Mouse (Mus musculus) spleen, postnatal 14 days (tissue): ENCODE measurements around the gene Dhrs4.

Source experiments
- DNase-seq, 2 experiments: peaks; one replicate each; pipeline ENCODE4 v3.0.0; 2021 to 2022; ENCODE audit warnings: low spot score in 2 of 2

Gene Dhrs4

DNA sequence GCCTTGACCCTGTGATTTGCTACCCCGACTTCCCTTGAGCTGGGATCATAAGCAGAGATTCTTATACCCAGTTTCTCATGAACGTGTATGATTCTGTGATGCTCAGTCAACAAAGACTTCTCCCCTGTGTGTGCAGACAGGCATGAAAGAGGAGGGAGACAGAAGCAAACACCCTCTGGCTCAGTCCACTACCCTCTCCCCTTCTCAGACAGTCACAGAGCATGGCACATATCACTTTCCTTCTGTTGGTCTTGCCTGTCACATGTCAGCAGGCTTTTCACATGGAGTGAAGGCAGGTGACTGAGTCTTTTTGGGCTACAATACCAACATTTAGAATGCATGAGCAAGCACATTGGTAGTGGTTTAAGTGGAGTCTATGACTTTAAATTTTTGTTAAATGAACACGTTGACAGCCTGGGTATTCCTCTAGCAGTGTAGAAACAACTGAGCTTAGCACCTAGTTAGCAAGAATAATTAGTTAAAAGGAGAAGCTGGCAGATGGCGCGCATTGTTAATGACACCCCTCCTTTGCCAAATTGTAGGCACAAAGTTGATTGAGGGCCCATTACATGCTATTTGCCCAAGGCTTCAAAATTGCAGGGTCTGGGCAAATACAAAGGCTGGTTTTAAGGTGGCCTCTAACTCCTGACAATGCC, 6.0 kb downstream of the Dhrs4 start:
- no peak for DNase-seq

DNA sequence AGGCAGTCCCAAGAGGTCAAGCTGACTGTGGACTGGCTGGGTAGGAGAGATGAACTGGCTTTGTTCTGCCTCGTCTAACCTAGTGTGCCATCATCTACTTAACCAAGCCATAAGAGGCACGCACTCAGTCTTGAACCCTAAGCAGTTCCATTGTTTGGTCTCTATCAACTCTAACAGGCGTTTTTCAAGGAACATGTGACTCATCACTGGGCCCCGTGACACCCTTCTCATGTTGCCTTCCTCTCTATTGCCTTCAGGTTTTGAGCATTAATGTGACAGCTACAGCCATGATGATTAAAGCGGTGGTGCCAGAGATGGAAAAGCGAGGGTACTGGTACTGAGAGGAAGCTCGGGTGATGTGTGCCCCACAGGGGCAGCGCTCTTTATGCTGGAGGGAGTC, 8.3 kb downstream of the Dhrs4 start:
- no peak for DNase-seq

DNA sequence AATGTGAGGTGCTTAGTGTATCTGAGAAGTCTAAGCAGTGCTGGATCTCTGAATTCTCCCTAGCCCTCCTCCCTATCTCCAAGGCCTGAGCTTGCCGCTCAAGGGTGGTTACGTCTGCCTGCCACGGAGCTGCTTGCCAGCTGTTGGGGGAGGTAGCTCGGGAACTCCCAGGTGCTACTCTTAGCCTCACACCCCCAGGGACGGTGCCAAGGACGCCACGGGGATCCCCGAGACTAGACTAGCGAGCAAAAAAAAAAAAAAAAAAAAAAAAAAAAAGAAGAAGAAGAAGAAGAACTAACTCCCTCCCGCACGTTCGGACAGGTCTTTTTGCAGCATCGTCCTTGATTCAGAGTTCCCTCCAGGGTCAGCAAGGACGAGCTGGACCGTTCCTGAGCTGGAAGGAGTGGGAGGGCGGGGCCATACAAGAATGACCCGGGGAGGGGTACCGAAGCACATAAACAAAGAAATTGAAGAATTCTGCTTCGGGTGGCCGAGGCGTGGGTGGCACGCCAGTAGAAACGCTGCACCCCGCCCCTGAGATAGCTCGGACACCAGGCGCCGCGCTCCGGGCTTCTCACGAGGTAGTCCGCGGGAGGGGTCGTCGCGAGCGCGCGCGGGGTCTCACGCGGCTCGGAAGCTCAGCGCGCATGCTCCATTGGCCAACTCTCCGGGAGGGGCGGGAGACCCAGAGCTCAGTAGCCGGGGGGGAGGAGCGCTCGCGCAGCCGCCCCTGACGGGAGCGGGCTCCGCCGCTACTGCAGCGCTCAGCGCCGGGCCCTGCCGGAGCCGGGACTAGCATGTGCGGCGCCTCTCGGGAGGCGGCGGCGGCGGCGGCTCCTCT, 12.0 kb downstream of the Dhrs4 start, which contains the start of gene Carmil3:
Carmil3 (plus strand) TSS at position 291 of the 841 bp plus-strand sequence.
- peak in 1 of 2 experiments; percentile 24 for DNase-seq

DNA sequence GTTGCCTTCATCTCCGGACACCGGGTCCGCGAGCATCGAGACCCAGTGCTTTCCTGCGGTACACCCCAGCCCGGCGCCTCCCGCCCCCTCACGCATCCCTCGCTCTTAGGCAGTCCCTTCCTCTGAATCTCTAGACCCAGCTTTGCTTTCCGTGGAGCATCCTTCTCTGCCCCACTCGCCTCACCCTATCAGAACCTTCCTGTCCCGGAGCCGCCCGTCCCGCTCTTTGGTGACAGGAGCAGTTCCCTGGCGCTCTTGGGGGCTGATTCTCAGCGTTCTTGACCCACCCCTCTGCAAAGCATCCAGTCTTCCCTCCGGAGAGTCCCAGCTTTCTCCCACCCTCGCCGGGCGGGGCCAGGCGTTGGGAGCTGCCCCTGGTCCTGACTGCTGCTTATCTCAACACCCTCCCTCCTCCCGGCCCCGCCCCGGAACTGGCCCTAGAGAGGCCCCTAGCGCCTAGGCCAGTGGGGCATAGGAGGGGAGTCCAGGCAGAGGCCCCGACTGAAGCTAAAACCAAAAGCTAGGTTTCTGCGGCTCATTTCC, 12.8 kb downstream of the Dhrs4 start:
- DNase-seq: peak; percentile 35 to 51

DNA sequence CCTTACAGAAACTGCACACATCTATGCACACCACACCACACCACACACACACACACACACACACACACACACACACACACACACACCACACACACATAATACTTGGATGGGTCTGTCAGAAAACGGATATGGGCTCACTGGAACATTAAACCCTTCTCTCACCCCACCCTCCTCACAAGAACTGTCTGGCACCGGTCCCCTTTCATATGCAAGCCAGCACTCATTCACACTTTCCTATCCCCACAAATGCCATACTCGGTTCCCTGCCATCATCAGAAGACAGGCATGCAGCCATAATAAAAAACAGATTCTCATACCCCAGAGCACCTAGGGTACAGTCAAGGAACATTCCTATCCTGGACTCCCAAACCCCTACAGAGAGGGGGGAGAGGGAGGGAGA, 13.5 kb downstream of the Dhrs4 start:
- no peak for DNase-seq

DNA sequence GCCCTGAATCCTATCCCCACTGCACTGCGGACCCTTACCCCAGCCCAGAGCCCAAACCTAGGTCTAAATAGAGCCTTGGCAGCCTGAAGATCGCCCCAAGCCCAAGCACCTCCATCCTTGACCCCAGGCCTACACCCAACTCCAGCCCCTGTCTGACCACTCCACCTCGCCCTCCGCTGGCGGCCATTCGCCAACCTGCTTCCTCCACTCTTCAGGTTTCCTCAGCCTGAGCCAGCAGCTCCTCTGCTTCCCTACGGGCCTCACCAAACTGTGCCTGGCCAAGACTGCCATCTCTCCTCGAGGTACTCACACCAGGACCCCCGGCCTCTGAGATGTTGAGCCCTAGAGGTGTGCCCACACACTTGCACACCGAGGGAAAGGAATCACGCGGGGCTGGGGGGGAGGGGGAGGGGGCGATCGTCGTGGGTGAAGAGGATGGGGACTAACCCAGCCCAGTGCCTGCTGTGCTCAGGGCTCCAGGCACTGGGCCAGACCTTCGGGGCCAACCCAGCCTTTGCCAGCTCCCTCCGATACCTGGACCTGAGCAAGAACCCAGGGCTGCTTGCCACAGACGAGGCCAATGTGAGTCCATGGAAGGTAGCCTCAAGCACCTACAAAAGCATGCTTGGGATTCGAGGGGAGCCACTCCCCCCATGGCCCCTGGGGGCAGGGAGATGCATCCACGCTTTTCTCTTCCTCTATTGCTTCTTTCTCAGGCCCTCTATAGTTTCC, 17.1 kb downstream of the Dhrs4 start:
- DNase-seq: no peak

DNA sequence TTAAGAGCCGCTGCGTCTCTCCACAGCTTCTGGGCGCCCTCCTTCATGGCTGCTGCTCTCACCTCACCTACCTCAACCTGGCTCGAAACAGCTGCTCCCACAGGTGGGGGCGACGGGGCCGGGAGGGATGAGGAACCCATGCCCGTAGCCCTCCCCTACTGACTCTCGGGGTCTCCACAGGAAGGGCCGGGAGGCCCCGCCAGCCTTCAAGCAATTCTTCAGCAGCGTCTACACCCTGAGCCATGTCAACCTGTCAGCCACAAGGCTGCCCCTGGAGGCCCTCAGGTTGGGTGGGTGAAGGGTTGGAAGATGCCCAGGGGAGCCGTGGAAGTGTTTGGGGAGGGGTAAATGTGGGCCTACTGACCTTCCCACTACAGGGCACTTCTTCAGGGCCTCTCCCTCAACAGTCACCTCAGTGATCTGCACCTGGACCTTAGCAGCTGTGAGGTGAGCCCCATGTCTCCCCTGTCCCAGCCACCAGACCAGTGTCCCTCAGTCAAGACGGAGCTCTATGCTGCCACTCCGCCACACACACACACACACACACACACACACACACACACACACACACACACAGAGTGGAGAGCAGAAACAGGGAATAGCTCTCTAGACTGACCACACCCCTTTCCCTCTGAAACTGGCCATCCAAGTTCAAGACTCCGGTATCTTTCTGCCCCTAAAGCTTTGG, 18.3 kb downstream of the Dhrs4 start:
- DNase-seq: no peak

DNA sequence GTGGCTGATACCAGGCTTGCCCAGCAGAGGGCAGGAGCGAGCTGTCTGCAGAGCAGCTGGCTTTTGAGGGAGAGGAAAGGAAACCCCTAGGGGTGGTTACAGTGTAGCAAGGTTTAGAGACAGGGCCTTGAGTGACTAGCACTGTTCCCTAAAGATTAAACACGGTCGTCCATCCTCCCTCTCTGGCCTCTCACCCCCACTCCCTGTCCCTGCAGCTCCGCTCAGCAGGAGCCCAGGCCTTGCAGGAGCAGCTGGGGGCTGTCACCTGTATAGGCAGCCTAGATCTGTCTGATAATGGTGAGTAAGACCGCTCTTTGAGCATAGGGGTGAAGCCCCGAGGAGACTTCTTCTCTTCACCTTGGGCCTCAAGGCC, 18.9 kb downstream of the Dhrs4 start:
- DNase-seq: peak; percentile 77 to 90

DNA sequence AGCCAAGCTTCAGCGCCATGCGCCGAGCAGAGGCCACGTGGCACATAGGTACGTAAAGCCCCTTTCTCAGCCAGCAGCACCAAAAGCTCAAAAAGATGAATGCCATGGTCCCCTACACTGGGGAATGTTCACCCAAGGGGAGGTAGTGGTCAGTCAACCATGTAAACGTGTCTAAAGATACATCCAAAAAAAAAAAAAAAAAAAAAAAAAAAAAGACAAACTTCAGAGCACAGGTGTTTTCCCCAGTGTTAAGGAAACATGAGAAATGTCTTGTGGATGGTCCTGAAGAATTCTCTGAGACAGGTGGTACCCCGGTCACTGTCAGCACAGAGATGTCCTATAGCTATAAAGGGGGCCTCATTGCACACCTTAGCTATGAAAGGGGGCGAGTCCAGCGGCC, 27.1 kb downstream of the Dhrs4 start:
- DNase-seq: no peak

DNA sequence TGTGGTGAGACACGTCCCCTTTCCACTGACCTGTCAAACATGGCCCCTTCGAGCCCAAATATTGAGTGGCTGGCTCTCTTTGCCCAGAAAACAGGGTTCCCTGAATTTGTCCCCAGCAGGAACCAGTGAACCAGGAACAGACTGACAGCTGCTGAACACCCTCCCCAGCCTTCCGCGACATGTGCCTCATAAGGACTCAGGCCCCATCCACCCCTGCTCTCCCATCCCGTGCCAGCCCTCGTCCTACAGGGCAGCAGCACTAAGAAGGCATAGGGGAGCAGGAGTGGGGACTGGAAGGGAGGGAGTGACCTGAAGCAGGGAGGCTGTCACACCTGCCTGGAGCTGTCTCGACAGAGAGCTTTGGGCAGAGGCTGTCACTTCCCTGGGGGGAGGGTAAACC, 29.2 kb downstream of the Dhrs4 start:
- DNase-seq: no peak

DNA sequence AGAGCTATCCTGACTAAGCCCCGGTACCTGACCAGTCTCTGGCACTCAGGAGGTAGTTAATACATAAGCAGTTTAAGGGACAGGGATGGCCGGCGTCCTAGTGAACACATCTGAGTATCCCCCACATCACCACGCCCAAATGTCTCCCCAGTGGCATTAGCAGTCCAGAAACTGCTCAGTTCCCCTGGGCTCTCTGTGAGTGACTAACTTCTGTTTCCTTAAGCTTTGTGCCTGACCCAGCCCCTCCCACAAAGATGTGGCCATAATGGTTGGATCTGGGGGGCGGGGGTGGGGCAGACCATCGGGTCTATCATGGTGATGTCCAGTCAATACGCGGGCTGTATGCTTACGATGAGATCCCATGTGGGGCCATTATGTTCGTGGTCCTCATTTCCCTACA, 31.0 kb downstream of the Dhrs4 start:
- DNase-seq: no peak

DNA sequence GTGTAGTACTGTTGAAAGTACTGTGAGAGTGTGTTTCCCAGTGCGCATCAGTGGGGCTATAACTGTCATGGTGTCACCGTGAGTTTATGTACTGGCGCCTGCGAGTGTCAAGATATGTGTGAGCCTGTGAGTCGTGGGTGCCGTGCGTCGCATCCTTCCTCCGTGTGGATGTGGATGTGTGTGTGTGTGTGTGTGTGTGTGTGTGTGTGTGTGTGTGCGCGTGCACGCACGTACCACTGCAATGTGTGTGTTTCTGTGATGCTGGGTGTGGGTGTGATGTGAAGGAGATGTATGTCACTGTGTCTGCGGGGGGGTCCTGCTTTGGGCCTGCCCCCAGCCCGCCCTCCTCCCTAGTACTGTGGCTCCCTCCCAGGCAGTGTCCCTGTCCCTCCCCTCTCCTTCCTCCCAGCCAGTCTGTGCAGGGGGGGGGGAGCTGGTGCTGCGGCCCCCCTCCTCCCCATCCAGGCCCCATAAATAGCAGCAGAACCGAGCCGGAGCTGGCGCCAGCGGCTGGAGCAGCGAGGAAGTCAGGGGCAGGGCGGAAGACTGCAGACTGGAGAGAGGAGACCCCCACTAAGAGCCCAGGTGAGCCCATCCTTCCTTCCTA, 31.7 kb downstream of the Dhrs4 start, which contains the start of gene Cpne6:
Cpne6 (plus strand) TSS at position 321 of the 607 bp plus-strand sequence.
- DNase-seq: no peak

DNA sequence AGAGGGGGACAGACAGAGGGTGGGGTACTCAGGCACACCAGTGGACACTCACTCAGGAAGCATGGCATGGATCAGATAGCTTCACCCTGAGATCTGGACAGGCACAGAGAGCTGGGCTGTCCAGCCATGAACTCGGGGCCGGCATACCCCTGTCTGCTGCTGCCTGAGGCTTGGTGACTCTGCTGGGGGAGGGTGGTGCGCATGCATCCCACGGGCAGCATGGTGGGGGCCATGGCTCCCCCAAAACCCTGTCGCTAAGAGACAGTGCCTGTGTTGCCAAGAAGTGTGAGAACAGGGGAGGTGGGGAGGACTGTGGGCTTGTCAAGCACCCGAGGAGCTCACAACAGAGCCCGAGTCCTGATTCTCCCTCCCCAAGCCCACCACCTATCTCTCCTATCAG, 32.5 kb downstream of the Dhrs4 start:
- no peak for DNase-seq

DNA sequence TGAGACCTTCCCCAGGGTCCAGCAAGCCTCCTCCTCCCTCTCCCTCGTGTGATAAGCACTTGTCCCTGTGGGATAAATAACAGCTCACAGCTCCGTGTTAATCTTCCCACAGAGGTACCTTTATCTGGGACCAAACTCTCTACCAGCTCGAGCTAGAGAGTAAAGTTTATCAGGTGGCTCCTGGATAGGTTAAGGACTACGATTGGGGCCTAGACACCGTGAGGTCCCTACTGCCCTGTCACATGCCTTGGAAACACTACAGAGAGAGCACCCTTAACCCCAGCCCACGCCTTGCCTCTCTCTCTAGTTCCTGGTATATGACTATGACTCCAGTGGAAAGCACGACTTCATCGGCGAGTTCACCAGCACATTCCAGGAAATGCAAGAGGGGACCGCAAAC, 35.4 kb downstream of the Dhrs4 start:
- DNase-seq: no peak

DNA sequence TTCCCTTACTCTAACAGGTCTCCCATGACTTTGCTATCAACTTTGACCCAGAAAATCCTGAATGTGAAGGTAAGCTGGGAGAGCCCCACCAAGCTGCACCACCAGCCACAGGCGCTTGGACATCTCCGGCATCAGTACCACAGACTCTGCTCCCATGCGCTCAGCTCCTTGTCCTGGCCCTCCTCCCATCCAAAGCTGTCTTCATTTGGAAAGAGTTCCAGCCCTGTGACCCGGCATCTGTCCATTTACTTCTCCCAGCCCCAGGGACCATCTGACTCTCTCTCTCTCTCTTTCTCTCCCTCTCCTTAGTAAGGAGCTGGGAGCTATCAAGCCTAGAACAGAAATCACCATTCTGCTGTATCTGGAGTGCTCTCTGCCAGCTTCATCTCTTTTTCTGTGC, 37.3 kb downstream of the Dhrs4 start:
- DNase-seq: no peak

DNA sequence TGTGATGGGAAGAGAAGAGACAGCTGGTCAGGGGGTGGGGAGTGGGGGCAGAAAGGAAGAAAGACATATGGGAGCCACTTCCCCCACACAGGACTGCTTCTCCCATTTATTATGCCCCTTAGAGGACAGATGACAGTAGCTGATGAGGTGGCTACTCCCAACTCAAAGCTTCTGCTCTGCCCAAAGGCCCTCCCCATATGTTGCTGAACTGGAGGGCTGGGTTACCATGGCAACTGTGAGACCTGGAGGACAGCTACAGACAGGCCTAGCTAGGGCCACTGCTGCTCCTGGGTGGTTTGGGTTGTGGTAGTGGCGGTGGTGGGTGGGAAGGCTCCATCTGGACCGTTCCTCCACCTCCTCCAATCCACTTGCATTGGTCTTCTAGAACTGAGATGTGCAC, 40.3 kb downstream of the Dhrs4 start:
- DNase-seq: no peak

DNA sequence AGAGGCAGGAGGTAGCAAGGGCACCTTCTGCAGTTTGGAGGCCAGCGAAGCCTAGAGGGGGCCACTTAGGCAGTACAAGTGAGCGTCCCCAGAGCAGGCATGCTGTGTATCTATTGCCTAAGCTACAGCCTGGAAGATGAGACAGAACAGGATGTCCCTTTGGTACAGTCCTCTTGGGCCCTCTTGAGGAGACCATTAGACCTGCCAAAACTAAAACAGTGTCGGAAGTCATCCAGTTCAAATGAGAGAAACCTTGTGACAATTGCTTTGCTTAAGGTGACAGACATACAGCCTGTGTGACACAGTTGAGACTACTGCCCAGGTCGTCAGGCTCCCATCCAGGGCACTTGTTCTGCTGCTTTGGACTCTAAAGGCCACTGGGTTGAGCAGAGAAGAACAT, 41.0 kb downstream of the Dhrs4 start:
- no peak for DNase-seq

DNA sequence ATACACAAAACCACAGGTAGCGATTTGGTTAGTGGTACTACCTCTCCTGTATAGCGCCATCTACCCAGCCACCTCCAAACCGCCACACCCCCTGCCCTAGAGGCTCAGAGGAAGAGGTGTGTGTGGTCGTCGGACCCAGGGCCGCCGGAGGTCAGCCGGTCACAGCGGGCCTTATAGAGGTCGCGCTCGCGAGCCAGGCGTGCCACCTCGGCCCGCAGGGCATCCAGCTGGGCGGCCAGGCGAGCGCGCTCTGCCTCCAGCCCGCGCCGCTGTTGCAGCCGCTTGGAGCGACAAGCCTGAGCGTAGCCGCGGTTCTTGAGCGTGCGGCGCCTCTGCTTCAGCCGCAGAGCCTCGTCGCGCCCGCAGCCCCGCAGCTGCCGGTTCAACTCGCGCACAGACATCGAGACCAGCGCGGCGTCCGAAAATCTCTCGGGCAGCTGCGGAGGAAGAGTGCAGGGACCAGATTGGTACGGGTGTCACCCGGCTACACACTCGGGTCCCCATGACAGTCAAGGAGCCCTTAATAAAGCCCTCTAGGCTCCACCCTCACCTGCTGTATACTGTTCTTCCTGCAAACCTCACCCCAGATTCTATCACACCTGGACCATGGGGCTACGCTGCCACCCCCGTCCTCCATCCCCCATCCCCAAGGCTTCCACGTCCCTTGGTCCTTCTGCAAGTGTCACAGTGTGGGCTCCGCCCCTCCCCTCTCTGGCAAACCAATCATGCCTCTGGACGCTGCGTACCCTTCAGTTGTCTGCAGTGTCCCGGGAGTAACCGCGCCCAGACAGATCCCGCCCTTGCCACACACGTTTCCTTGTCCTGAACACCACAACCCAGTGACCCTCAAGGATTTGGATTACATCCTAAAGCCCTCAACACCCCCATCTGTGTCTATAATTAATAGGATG, 42.1 kb downstream of the Dhrs4 start:
- DNase-seq: no peak

DNA sequence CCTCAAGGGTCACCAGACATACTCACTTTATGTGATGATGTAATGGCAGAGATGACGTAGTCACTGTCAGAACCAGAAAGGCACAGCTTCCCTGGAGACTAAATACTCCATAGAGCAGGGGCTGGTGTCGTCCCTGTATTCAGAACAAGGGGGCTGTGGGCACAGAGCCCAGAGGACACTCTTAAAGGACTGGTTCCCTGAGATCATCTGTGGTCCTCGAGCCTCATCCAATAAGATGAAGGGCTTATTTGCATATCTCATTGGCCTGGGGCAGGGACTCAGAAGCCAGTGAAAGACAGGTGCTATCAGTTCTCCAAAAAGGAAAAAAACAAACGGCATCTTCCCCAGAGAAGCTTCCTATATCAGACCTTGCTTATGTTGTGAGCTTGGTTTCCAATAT, 45.5 kb downstream of the Dhrs4 start:
- no peak for DNase-seq

DNA sequence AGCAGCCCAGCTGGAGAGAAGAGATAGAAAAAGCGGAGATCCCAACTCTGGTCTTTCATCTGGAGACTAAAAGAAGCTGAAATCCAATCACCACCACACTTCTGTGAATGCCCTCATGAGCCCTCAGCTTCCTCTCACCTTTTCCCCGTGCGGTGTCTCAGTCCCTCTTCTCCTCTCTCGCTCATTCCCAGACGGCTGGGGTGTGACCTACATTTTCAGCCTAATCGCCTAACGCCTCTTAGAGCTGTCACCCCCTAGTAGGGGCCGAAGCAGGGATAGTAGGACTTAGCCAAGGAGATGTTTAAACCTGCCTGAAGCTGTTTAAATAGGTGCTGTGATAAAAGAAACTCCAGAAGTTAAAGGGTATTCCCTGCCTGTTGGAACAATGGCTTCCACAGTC, 46.2 kb downstream of the Dhrs4 start, which contains the start of gene Nrl:
Nrl (minus strand) TSS at position 197 of the 400 bp plus-strand sequence.
- no peak for DNase-seq
